Mouse (Mus musculus) stomach, postnatal 0 days (tissue): Measurements from ENCODE around the gene Uox. TPM values are rescaled to one million over a fixed set of nuclear protein-coding genes. Genes with fewer than 3 reads are reported as not detected.

Source experiments
- ATAC-seq: fragments of 200-750 bp; cut with Nextera tagmentation; 2 replicates; pipeline ENCODE4 v1.8.0; 2017; ENCODE audit not compliant: low FRiP score, low TSS enrichment
- DNase-seq: peaks from one replicate; pipeline ENCODE4 v3.0.0-alpha.2; 2016; ENCODE audit warnings: low spot score
- H3K27ac ChIP-seq: fragments of 300-500 bp; sonication (generic); replicated peaks from 2 replicates; pipeline ENCODE4 v1.5.1; 2014; ENCODE audit warnings: mild to moderate bottlenecking, control low read depth
- H3K27me3 ChIP-seq: fragments of 300-500 bp; sonication (generic); 2 replicates; pipeline ENCODE4 v1.6.1; 2014; ENCODE audit warnings: low read length; ENCODE audit not compliant: control insufficient read depth, insufficient read depth
- H3K36me3 ChIP-seq: fragments of 300-500 bp; sonication (generic); 2 replicates; pipeline ENCODE4 v1.6.1; 2014; ENCODE audit warnings: low read length, mixed read lengths; ENCODE audit not compliant: control insufficient read depth, insufficient read depth
- H3K4me1 ChIP-seq: fragments of 300-500 bp; sonication (generic); replicated peaks from 2 replicates; pipeline ENCODE4 v1.6.1; 2014; ENCODE audit warnings: antibody characterized with exemption; ENCODE audit not compliant: control insufficient read depth, insufficient read depth
- H3K4me2 ChIP-seq: fragments of 300-500 bp; sonication (generic); replicated peaks from 2 replicates; pipeline ENCODE4 v1.6.1; 2014; ENCODE audit warnings: low read depth, mild to moderate bottlenecking, control low read depth, moderate library complexity
- H3K4me3 ChIP-seq: fragments of 300-500 bp; sonication (generic); 2 replicates; pipeline ENCODE4 v1.5.1; 2014; ENCODE audit warnings: low read depth, low read length, control low read depth
- H3K9ac ChIP-seq: fragments of 300-500 bp; sonication (generic); 2 replicates; pipeline ENCODE4 v1.6.1; 2014; ENCODE audit warnings: mild to moderate bottlenecking, low read length, control low read depth, mixed read lengths
- H3K9me3 ChIP-seq: fragments of 300-500 bp; sonication (generic); 2 replicates; pipeline ENCODE4 v1.6.1; 2016; ENCODE audit warnings: low read length; ENCODE audit not compliant: control insufficient read depth
- CTCF ChIP-seq: IDR thresholded peaks from 2 replicates; pipeline ENCODE4 v1.5.1; 2016; ENCODE audit warnings: antibody characterized with exemption, low read depth, mild to moderate bottlenecking, moderate library complexity
- EP300 ChIP-seq: optimal IDR thresholded peaks from 2 replicates; pipeline ENCODE3; 2016; ENCODE audit warnings: antibody characterized with exemption
- WGBS: fragments of 180-500 bp; shearing (Covaris S2); extraction: QIAGEN DNeasy Blood & Tissue Kit; methylation state at CpG from one replicate; pipeline ENCODE4 v1.1.7; 2014; 5-methylcytosine and 5-hydroxymethylcytosine counted together
- polyA plus RNA-seq: library from polyadenylated mRNA; unstranded; fragments of >200 nt; fragmentation: Nextera tagmentation; extraction: Ambion mirVana; gene quantifications from 2 replicates; pipeline ENCODE4 v1.2.1, GENCODE M21; 2015

Gene Uox
- polyA plus RNA-seq, 1 experiment from 2014 or later = 0.29 TPM

DNA sequence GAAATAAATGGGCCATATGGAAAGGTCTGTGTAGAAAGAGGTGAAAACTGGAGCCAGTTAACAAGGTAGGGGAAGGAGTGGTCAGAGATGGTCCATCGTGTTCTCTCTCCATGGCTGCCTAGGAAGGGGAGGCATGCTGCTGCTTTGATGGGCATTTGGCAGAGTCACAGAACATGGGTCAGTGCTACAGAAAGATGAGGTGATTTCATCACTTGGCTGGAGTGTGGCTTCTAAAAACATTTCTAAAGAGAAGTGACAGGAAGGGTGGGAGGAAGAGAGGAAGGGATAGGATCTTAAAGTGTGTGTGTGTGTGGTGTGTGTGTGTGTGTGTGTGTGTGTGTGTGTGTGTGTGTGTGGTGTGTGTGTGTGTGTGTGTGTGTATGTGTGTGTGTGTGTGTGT, 1.1 kb downstream of the Uox start:
- H3K9ac ChIP-seq = no peak overlapping the region
- DNase-seq = no peak
- no peak overlapping the region for H3K4me3 ChIP-seq
- 76% methylated on average over 1 of the region's 1 CpGs for WGBS
- no peaks in the 10 kb centered on the region for H3K4me1 ChIP-seq
- ATAC-seq = no peak
- no peak overlapping the region for H3K4me2 ChIP-seq
- H3K27me3 ChIP-seq = no peaks in the 10 kb centered on the region
- no peaks in the 10 kb centered on the region for H3K36me3 ChIP-seq
- TF ChIP-seq CTCF = no peak
- TF ChIP-seq EP300 = no peak
- H3K9me3 ChIP-seq = no peaks in the 10 kb centered on the region
- no peak overlapping the region for H3K27ac ChIP-seq

DNA sequence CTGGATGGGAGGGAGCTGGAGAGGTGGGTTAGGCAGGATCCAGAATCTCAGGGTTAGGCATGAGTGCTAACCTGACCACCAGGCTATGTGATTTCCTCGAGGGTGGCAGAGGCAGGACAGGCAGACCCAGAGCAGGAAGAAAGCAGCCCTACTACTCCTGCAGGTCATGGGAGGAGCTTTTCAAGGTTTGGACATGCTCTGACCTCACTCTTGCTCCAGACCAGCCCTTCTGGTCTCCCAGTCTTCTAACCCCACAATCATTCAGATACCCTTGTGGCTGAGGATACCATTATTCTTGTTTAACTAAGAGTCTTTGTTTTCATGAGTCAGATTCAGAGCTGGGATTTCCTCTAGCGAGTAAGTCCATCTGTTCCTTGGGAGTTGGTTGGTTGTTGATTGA, 7.4 kb downstream of the Uox start:
- DNase-seq = no peak
- no peaks in the 10 kb centered on the region for H3K27me3 ChIP-seq
- H3K4me3 ChIP-seq = no peak overlapping the region
- no peaks in the 10 kb centered on the region for H3K36me3 ChIP-seq
- H3K27ac ChIP-seq = no peak overlapping the region
- TF ChIP-seq EP300 (no peak), CTCF (no peak)
- 29% methylated on average over 2 of the region's 2 CpGs for WGBS
- H3K9me3 ChIP-seq = no peaks in the 10 kb centered on the region
- H3K9ac ChIP-seq = no peak overlapping the region
- H3K4me1 ChIP-seq = no peaks in the 10 kb centered on the region
- peak; percentile 76; the same call in 1 of the 2 replicates for ATAC-seq
- H3K4me2 ChIP-seq = no peak overlapping the region

DNA sequence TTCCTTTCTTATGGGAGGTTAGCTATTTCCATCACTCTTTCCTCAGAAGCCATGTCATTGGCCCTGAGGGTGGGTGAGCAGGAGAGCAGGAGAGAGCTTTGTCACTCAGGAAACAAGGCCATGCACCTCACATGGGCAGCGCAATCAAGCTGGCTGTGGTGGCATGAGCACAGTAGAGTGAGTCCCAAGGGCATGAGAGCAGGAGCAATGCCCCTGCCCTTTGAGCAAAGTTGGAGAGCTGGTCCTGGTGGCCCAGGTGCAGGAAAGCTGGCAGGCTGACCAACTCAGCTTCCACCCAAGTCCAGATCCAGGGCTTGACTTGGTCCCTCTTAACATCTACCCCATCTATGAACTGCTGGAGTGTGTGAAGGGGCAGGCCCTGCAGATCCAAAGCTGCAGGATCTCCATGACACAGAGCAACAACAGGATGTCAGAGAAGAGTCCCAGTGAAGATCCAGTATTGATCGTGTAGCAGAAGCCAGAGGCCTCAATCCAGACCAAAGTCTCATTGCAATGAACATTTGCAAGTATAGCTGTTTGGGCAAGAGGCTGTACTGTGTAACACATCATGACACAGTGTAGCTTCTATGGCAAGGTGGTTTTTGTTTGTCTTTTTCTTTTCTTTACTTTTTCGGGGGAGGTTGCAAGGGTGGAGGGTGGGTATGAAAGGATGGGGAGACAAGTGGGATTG, 10.0 kb downstream of the Uox start:
- WGBS = 85% methylated on average over 3 of the region's 3 CpGs
- ATAC-seq (no peak), DNase-seq (no peak)
- Histone ChIP-seq H3K4me3 (no peak overlapping the region), H3K36me3 (no peaks in the 10 kb centered on the region), H3K4me2 (no peak overlapping the region), H3K9me3 (no peaks in the 10 kb centered on the region), H3K27ac (no peak overlapping the region), H3K9ac (no peak overlapping the region), H3K27me3 (no peaks in the 10 kb centered on the region), H3K4me1 (no peaks in the 10 kb centered on the region)
- TF ChIP-seq EP300 (no peak), CTCF (no peak)

DNA sequence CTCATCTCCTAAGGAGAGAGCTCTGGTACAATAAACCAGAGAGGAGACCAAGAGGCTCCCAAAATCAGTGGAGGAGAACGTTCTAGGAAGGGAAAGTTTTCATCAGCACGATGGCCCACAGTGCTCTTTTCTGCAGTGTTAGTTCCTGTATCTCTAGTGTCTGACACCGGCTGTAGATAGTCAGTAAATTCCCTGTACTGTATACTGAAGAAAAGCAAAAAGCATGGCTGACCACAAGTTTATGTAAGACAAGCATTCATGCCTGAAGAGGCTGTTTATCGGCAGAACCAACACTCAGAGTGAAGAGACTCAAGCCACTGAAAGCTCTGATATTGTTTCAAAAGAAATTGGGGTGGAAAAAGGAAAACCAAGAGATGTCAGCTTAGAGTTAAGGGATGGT, 13.3 kb downstream of the Uox start:
- no peak for DNase-seq
- H3K9ac ChIP-seq = no peak overlapping the region
- H3K27ac ChIP-seq = no peak overlapping the region
- H3K4me2 ChIP-seq = no peak overlapping the region
- no peak for ATAC-seq
- H3K9me3 ChIP-seq = no peaks in the 10 kb centered on the region
- no peaks in the 10 kb centered on the region for H3K4me1 ChIP-seq
- WGBS = 84% methylated on average over 4 of the region's 4 CpGs
- H3K4me3 ChIP-seq = no peak overlapping the region
- H3K36me3 ChIP-seq = no peaks in the 10 kb centered on the region
- TF ChIP-seq CTCF (no peak), EP300 (no peak)
- no peaks in the 10 kb centered on the region for H3K27me3 ChIP-seq

DNA sequence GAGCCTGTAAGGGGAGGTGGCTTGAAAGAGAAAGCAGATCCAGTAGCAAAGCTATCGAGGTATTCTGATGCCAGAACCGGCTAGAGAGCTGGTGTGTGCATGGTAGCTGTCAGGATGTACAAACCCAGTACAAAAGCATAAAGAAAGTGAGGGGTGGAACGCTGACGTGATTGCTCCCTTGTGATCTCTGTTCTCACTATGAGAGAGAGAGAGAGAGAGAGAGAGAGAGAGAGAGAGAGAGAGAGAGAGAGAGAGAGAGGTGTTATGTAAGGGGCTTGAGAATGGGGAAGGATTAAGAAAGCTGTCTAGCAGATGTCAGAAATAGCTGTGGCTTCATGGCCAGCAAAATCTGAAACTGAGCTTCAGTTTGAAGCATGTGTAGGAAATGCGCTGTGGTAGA, 13.7 kb downstream of the Uox start:
- Histone ChIP-seq H3K4me1 (no peaks in the 10 kb centered on the region), H3K4me3 (no peak overlapping the region), H3K9ac (no peak overlapping the region), H3K9me3 (no peaks in the 10 kb centered on the region), H3K27ac (no peak overlapping the region), H3K27me3 (no peaks in the 10 kb centered on the region), H3K4me2 (no peak overlapping the region), H3K36me3 (no peaks in the 10 kb centered on the region)
- no peak for ATAC-seq
- no peak for DNase-seq
- TF ChIP-seq CTCF (no peak), EP300 (no peak)
- 59% methylated on average over 5 of the region's 5 CpGs for WGBS

DNA sequence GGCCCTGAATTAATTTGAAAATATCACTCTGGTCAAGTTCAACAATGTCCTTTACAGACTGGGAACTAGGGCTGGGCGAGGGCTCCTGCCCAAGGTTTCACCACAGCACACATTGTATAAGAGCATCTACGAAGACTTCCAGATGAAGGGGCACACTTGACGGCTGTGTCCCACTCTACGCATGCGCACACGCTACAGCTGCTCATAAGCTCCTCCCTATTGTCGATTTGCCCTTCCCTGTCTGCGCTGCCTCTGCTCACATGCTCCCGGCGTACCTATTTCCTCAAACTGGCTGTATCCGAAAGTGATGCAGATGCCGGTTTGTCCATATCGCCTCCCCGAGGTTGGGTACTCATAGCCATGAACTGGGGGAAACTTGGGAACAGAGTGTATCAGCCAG, 16.4 kb downstream of the Uox start:
- no peak overlapping the region for H3K27ac ChIP-seq
- H3K27me3 ChIP-seq = no peaks in the 10 kb centered on the region
- H3K4me1 ChIP-seq = no peaks in the 10 kb centered on the region
- TF ChIP-seq EP300 (no peak), CTCF (no peak)
- WGBS = 94% methylated on average over 14 of the region's 14 CpGs
- DNase-seq (no peak), ATAC-seq (no peak)
- no peak overlapping the region for H3K4me3 ChIP-seq
- H3K36me3 ChIP-seq = no peaks in the 10 kb centered on the region
- no peak overlapping the region for H3K9ac ChIP-seq
- H3K9me3 ChIP-seq = no peaks in the 10 kb centered on the region
- no peak overlapping the region for H3K4me2 ChIP-seq
